Comparison of ENCODE assay signal across 9 mouse cellular contexts in the genomic region with DNA sequence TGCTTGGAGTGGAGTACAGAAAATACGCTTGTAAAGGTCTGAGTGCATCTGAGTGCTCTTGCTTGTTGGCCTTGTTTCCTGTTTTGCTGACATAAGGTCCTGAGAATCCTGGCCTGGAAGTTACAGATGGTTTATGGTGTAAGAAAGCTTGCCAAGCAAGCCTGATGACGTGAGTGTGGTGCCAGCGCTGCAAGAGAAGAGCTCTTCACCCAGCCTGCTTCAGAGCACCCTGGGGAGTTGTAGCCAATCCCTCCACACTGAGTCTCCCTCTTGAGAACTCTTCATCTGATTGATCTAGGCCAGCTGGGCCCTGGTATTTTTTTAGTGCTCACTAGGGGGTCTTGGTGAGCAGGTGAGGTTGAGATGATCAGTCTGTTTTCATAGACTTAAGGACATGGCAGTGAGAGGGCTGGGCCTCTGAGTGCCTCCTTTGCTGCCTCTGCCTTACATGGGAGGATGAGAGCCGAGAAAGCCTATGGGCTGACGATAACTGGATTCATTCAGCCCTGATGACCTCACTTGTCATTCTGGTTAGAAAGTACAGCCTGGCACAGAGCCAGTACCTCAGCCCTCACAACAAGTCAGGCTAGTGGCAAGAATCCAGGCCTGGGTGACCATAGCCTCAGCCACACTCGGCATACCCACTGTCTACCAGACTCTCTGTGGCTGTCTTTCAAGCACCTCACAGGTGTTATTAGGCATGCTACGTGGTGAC. TPM values are rescaled to one million over a fixed set of nuclear protein-coding genes. Genes with fewer than 3 reads are reported as not detected.
DNase-seq lines count a peak whose midpoint lies in the region; ATAC-seq and TF ChIP-seq lines count a peak whose summit lies in the region.
"Had no signal": no experiment of that assay in that cellular context is flagged by ENCODE, and none has a peak within 500 bp of the region (broad histone marks: within the 10 kb centered on the region; RNA-seq: fewer than 3 reads in every experiment).

No protein-coding gene starts in this region.

- no peak for TF ChIP-seq CTCF in lung, embryonic 14.5 days (IDR thresholded peaks at IDR 0.05; ENCODE audit: low read depth)

- no peak overlapping the region for H3K4me3 ChIP-seq in kidney, embryonic 16.5 days (ENCODE audit: low read length)
- no peak overlapping the region for H3K4me3 ChIP-seq in lung, embryonic 14.5 days (ENCODE audit: low read depth, low read length)

- no peaks in the 10 kb centered on the region for H3K9me3 ChIP-seq in kidney, embryonic 16.5 days (ENCODE audit: low read length)
- H3K9me3 ChIP-seq in lung, embryonic 14.5 days (ENCODE audit: low read depth, low read length), result no peaks in the 10 kb centered on the region
- H3K9me3 ChIP-seq: G1E had no signal

- H3K36me3 ChIP-seq in kidney, embryonic 16.5 days (ENCODE audit: insufficient read depth, low read length), result no peaks in the 10 kb centered on the region
- H3K36me3 ChIP-seq in lung, embryonic 14.5 days (ENCODE audit: insufficient read depth), result no peaks in the 10 kb centered on the region
- H3K36me3 ChIP-seq: G1E had no signal

- peak; percentile 34 for DNase-seq in kidney, adult 9 months
- peak; percentile 63 for DNase-seq in adipocyte (ENCODE audit: low spot score)
- peak; percentile 67 for DNase-seq in cerebellum, adult 8-10 months
- DNase-seq in lung, embryonic 14.5 days, result peak; percentile 50
- no peak for DNase-seq in spleen, postnatal 10 days (ENCODE audit: low spot score in 2 of 2)
- no peak for DNase-seq in frontal cortex, postnatal 36 days (ENCODE audit: low spot score in 2 of 2)

- H3K27ac ChIP-seq in kidney, embryonic 16.5 days (ENCODE audit: low read length), result no peak overlapping the region
- no peak overlapping the region for H3K27ac ChIP-seq in lung, embryonic 14.5 days (ENCODE audit: low read depth)

- no peaks in the 10 kb centered on the region for H3K27me3 ChIP-seq in kidney, embryonic 16.5 days (ENCODE audit: insufficient read depth, low read length)
- H3K27me3 ChIP-seq in lung, embryonic 14.5 days (ENCODE audit: insufficient read depth, low read length), result no peaks in the 10 kb centered on the region

- no peak overlapping the region for H3K9ac ChIP-seq in kidney, embryonic 16.5 days (replicated peaks; ENCODE audit: low read length)
- H3K9ac ChIP-seq in lung, embryonic 14.5 days, result no peak overlapping the region

- 56% methylated on average over 7 of the region's 7 CpGs for WGBS in kidney, embryonic 16.5 days
- 46% methylated on average over 7 of the region's 7 CpGs for WGBS in lung, embryonic 14.5 days

- no peak overlapping the region for H3K4me2 ChIP-seq in kidney, embryonic 16.5 days (replicated peaks; ENCODE audit: low read depth, low read length)
- H3K4me2 ChIP-seq in lung, embryonic 14.5 days, result no peak overlapping the region

- ATAC-seq in kidney, embryonic 16.5 days (ENCODE audit: low FRiP score, low TSS enrichment), result no peak
- ATAC-seq in lung, embryonic 14.5 days (ENCODE audit: insufficient read depth), result no peak
- no peak for ATAC-seq in activated CD4-positive, CD25-positive, alpha-beta regulatory T cell, adult 4 months

- no peaks in the 10 kb centered on the region for H3K4me1 ChIP-seq in kidney, embryonic 16.5 days (ENCODE audit: insufficient read depth, low read length)
- no peaks in the 10 kb centered on the region for H3K4me1 ChIP-seq in lung, embryonic 14.5 days (ENCODE audit: insufficient read depth)

RNA-seq across cellular contexts. Expression of gene Zranb1, which starts 35.9 kb away (rescaled TPM):
- 9.6 and 10.0 TPM in 2 replicates for polyA plus RNA-seq in kidney, embryonic 16.5 days (2015; fragmentation: Nextera tagmentation; extraction: Ambion mirVana)
- polyA plus RNA-seq in lung, embryonic 14.5 days (2014; fragmentation: Nextera tagmentation; extraction: Ambion mirVana), result 15.0 and 15.5 TPM in 2 replicates
- polyA plus RNA-seq in activated CD4-positive, CD25-positive, alpha-beta regulatory T cell, adult 4 months (2017; shearing (Covaris generic)), result 10 to 100 TPM in 1 of 2 experiments, 1 to 10 TPM in 1; 8.7 to 10.8 TPM

RNA-seq across cellular contexts. Expression of gene Abraxas2, which starts 36.0 kb away (rescaled TPM):
- polyA plus RNA-seq in kidney, embryonic 16.5 days (2015; fragmentation: Nextera tagmentation; extraction: Ambion mirVana), result 34.2 and 40.8 TPM in 2 replicates
- 37.4 and 39.6 TPM in 2 replicates for polyA plus RNA-seq in lung, embryonic 14.5 days (2014; fragmentation: Nextera tagmentation; extraction: Ambion mirVana)
- polyA plus RNA-seq in activated CD4-positive, CD25-positive, alpha-beta regulatory T cell, adult 4 months (2017; shearing (Covaris generic)), result 10 to 100 TPM; 29.6 to 36.5 TPM

RNA-seq across cellular contexts. Expression of gene Eef1akmt2, which starts 42.5 kb away (rescaled TPM):
- 64.9 and 71.2 TPM in 2 replicates for polyA plus RNA-seq in kidney, embryonic 16.5 days (2015; fragmentation: Nextera tagmentation; extraction: Ambion mirVana)
- 55.6 and 61.8 TPM in 2 replicates for polyA plus RNA-seq in lung, embryonic 14.5 days (2014; fragmentation: Nextera tagmentation; extraction: Ambion mirVana)
- 10 to 100 TPM; 59.5 to 60.2 TPM for polyA plus RNA-seq in activated CD4-positive, CD25-positive, alpha-beta regulatory T cell, adult 4 months (2017; shearing (Covaris generic))

Comparison
In these comparisons a context has a peak if more than half of its experiments do, and no peak if none do; other contexts are left out.
1. DNase-seq: peak in kidney, adult 9 months (single experiment), adipocyte (single experiment), cerebellum, adult 8-10 months (single experiment) and lung, embryonic 14.5 days (single experiment); none in spleen, postnatal 10 days (0 of 2) and frontal cortex, postnatal 36 days (0 of 2).